In the genomic region with DNA sequence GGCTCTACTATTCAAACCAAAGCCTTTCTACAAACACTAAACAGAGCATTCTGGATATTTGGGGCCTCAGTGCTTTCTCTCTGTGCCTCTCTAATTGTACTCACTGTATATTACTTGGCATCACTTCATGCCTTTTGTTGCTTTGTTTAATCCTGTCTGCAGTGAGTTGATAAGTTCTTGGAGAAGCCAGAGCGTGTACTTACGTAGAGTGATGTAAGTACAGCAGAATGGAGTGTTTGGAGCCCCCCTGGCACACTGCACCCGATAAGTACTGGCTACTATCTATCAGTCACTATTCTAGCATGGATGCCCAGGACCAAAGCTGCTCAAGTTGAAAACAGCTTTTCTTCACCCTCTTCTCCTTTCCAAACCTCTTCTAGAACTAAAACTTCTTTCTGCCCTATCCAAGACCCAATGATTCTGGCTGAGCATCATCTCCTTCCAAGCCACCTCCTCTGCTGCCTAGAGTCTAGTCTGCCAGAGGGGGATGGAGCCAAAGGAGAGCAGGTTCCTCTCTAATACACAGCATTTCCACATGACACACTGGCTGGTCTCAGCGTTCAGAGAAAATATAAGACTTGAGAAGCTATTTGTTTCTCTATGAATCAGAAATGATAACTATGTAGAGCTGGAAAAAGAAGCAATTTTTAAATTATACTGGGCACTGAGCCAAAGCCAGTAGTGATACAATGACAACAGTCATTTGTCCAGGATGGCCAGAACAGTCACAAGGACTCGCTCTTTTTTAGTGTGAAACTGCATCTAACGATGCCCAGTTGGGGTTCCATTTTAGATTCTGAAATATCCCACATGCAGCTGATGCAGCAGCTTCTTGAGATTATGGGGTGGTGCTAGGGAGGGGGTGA, we compare ENCODE assay signal across 10 mouse cellular contexts. TPM values are rescaled to one million over a fixed set of nuclear protein-coding genes. Genes with fewer than 3 reads are reported as not detected.
DNase-seq lines count a peak whose midpoint lies in the region; ATAC-seq and TF ChIP-seq lines count a peak whose summit lies in the region.
"Had no signal": no experiment of that assay in that cellular context is flagged by ENCODE, and none has a peak within 500 bp of the region (broad histone marks: within the 10 kb centered on the region; RNA-seq: fewer than 3 reads in every experiment).

No protein-coding gene starts in this region.

- H3K9ac ChIP-seq in kidney, embryonic 15.5 days = no peak overlapping the region
- H3K9ac ChIP-seq in liver, embryonic 14.5 days (replicated peaks) = peak overlapping the region; percentile 32; the same call in 1 of the 2 replicates
- H3K9ac ChIP-seq: lung, embryonic 15.5 days had no signal

- H3K27ac ChIP-seq in kidney, embryonic 15.5 days = 0 out of 2 replicates have a peak overlapping the region, but pooled peaks have one; percentile 0
- H3K27ac ChIP-seq in liver, embryonic 14.5 days = peak overlapping the region; percentile 29; the same call in 1 of the 2 replicates
- H3K27ac ChIP-seq: lung, embryonic 15.5 days had no signal

- H3K36me3 ChIP-seq in kidney, embryonic 15.5 days = no peaks in the 10 kb centered on the region
- peaks cover 7% of the 10 kb centered on the region for H3K36me3 ChIP-seq in liver, embryonic 14.5 days (replicated peaks; ENCODE audit: control insufficient read depth, insufficient read depth, low read depth)
- H3K36me3 ChIP-seq: lung, embryonic 15.5 days had no signal

- H3K27me3 ChIP-seq in kidney, embryonic 15.5 days = no peaks in the 10 kb centered on the region
- no peaks in the 10 kb centered on the region for H3K27me3 ChIP-seq in liver, embryonic 14.5 days (ENCODE audit: control insufficient read depth, insufficient read depth, low read length)
- H3K27me3 ChIP-seq: lung, embryonic 15.5 days had no signal

- peak; percentile 46 for TF ChIP-seq EP300 in liver, embryonic 14.5 days (IDR thresholded peaks at IDR 0.05; ENCODE audit: low read depth)

- peak; percentile 35 to 46 for DNase-seq in cerebellum, postnatal 14 days
- no peak for DNase-seq in cerebellum, postnatal 25 days
- no peak for DNase-seq in kidney, adult 9 months
- DNase-seq in Muller cell, postnatal 12 days (ENCODE audit: inconsistent ontology term) = peak; percentile 68
- no peak for DNase-seq in liver, embryonic 14.5 days (ENCODE audit: low read depth in 3 of 3, low spot score in 3 of 3)
- no peak for DNase-seq in adrenal gland, adult 8-10 months
- DNase-seq: heart, postnatal 4 days had no signal

- TF ChIP-seq CTCF in liver, embryonic 14.5 days (IDR thresholded peaks at IDR 0.05; ENCODE audit: low read depth) = no peak

- ATAC-seq in kidney, embryonic 15.5 days (replicated peaks; ENCODE audit: low FRiP score) = no peak
- ATAC-seq in liver, embryonic 14.5 days (ENCODE audit: insufficient read depth) = peak; percentile 66
- no peak for ATAC-seq in megakaryocyte, adult 5-6 weeks (ENCODE audit: poor library complexity, severe bottlenecking)

- H3K4me2 ChIP-seq in kidney, embryonic 15.5 days = no peak overlapping the region
- H3K4me2 ChIP-seq in liver, embryonic 14.5 days (ENCODE audit: low read depth) = peak overlapping the region; percentile 20
- H3K4me2 ChIP-seq: lung, embryonic 15.5 days had no signal

- 79% methylated on average over 6 of the region's 6 CpGs for WGBS in kidney, embryonic 15.5 days
- 48% methylated on average over 6 of the region's 6 CpGs for WGBS in liver, embryonic 14.5 days (ENCODE audit: insufficient replicate concordance)

- no peaks in the 10 kb centered on the region for H3K9me3 ChIP-seq in kidney, embryonic 15.5 days (replicated peaks)
- H3K9me3 ChIP-seq in liver, embryonic 14.5 days (ENCODE audit: control insufficient read depth, low read length) = no peaks in the 10 kb centered on the region
- H3K9me3 ChIP-seq: lung, embryonic 15.5 days had no signal

- H3K4me3 ChIP-seq in kidney, embryonic 15.5 days (replicated peaks) = no peak overlapping the region
- H3K4me3 ChIP-seq in liver, embryonic 14.5 days (ENCODE audit: insufficient read depth in 1 of 2, low read depth in 2 of 2, low read length in 2 of 2) = no peak overlapping the region
- H3K4me3 ChIP-seq: lung, embryonic 15.5 days had no signal

- H3K4me1 ChIP-seq in kidney, embryonic 15.5 days = peaks cover 48% of the 10 kb centered on the region
- peaks cover 56 to 57% of the 10 kb centered on the region in 2 experiments for H3K4me1 ChIP-seq in liver, embryonic 14.5 days (replicated peaks; ENCODE audit: control insufficient read depth in 2 of 2, insufficient read depth in 2 of 2, low read length in 1 of 2)

RNA-seq across cellular contexts. Expression of a gene that starts 28.6 kb away (rescaled TPM):
- polyA plus RNA-seq in kidney, embryonic 15.5 days (2015; fragmentation: Nextera tagmentation; extraction: Ambion mirVana) = 5.3 and 6.4 TPM in 2 replicates
- 4.5 and 5.1 TPM in 2 replicates for polyA plus RNA-seq in liver, embryonic 14.5 days (2012; rRNA removed)
- 6.3 and 8.4 TPM in 2 replicates for polyA plus RNA-seq in liver, embryonic 14.5 days (2014; fragmentation: Nextera tagmentation; extraction: Ambion mirVana)
- 22.3 and 25.1 TPM in 2 replicates for total RNA-seq in megakaryocyte, adult 5-6 weeks (2015)
- total RNA-seq in megakaryocyte, adult 5-6 weeks (2017) = 33.0 and 43.3 TPM in 2 replicates
- total RNA-seq in adrenal gland, adult 8-10 months (2022) = 10 to 100 TPM in 2 of 4 experiments, 1 to 10 TPM in 2; 6.9 to 10.5 (median 9.8) TPM

RNA-seq across cellular contexts. Expression of a gene that starts 29.4 kb away (rescaled TPM):
- polyA plus RNA-seq in kidney, embryonic 15.5 days (2015; fragmentation: Nextera tagmentation; extraction: Ambion mirVana) = 28.6 and 30.8 TPM in 2 replicates
- polyA plus RNA-seq in liver, embryonic 14.5 days (2012; rRNA removed) = 10.7 and 12.3 TPM in 2 replicates
- polyA plus RNA-seq in liver, embryonic 14.5 days (2014; fragmentation: Nextera tagmentation; extraction: Ambion mirVana) = 13.0 and 15.5 TPM in 2 replicates
- 54.5 and 60.9 TPM in 2 replicates for total RNA-seq in megakaryocyte, adult 5-6 weeks (2015)
- total RNA-seq in megakaryocyte, adult 5-6 weeks (2017) = 9.5 and 21.8 TPM in 2 replicates
- 100 to 1,000 TPM; 143 to 161 (median 151) TPM for total RNA-seq in adrenal gland, adult 8-10 months (2022)

Comparison
In these comparisons a context has a peak if more than half of its experiments do, and no peak if none do; other contexts are left out.
1. DNase-seq: peak in cerebellum, postnatal 14 days (2 of 2) and Muller cell, postnatal 12 days (single experiment); none in cerebellum, postnatal 25 days (0 of 2), kidney, adult 9 months (single experiment), liver, embryonic 14.5 days (0 of 3) and adrenal gland, adult 8-10 months (single experiment).